Mouse (Mus musculus) forebrain, postnatal 0 days (tissue): ENCODE data around the gene Cep85l. TPM values are rescaled to one million over a fixed set of nuclear protein-coding genes. Genes with fewer than 3 reads are reported as not detected.

Experiments used
- ATAC-seq: fragments of 200-750 bp; cut with Nextera tagmentation; 2 replicates; pipeline ENCODE4 v1.8.0; 2017; ENCODE audit warnings: mild to moderate bottlenecking, moderate library complexity
- DNase-seq: peaks from one replicate; pipeline ENCODE4 v3.0.0-alpha.2; 2015
- H3K27ac ChIP-seq: fragments of 300-500 bp; sonication (generic); 2 replicates; pipeline ENCODE4 v1.5.1; 2014; ENCODE audit warnings: low read depth, mild to moderate bottlenecking, antibody characterized with exemption, low read length, moderate library complexity, mixed read lengths
- H3K27me3 ChIP-seq: fragments of 300-500 bp; sonication (generic); 2 replicates; pipeline ENCODE4 v1.6.1; 2014; ENCODE audit warnings: mild to moderate bottlenecking, low read length, mixed read lengths; ENCODE audit not compliant: insufficient read depth
- H3K36me3 ChIP-seq: fragments of 300-500 bp; sonication (generic); 2 replicates; pipeline ENCODE4 v1.6.1; 2014; ENCODE audit warnings: mild to moderate bottlenecking, moderate library complexity; ENCODE audit not compliant: insufficient read depth
- H3K4me1 ChIP-seq: fragments of 300-500 bp; sonication (generic); 2 replicates; pipeline ENCODE4 v1.6.1; 2014; ENCODE audit warnings: antibody characterized with exemption; ENCODE audit not compliant: insufficient read depth
- H3K4me2 ChIP-seq: fragments of 300-500 bp; sonication (generic); 2 replicates; pipeline ENCODE4 v1.6.1; 2014; ENCODE audit warnings: low read depth, mild to moderate bottlenecking, moderate library complexity
- H3K4me3 ChIP-seq: fragments of 300-500 bp; sonication (generic); 2 replicates; pipeline ENCODE4 v1.5.1; 2014; ENCODE audit warnings: low read depth, low read length, mixed read lengths
- H3K9ac ChIP-seq: fragments of 300-500 bp; sonication (generic); 2 replicates; pipeline ENCODE4 v1.6.1; 2014; ENCODE audit warnings: mild to moderate bottlenecking
- H3K9me3 ChIP-seq: fragments of 300-500 bp; sonication (generic); 2 replicates; pipeline ENCODE4 v1.6.1; 2016; ENCODE audit warnings: low read length
- CTCF ChIP-seq: sonication (generic); IDR thresholded peaks from 2 replicates; pipeline ENCODE4 v1.5.1; 2016; ENCODE audit warnings: antibody characterized with exemption, control low read depth, low read depth
- WGBS: fragments of 180-500 bp; shearing (Covaris S2); extraction: QIAGEN DNeasy Blood & Tissue Kit; methylation state at CpG from one replicate; pipeline ENCODE4 v1.1.7; 2014; 5-methylcytosine and 5-hydroxymethylcytosine counted together
- polyA plus RNA-seq: library from polyadenylated mRNA; unstranded; fragments of >200 nt; fragmentation: Nextera tagmentation; extraction: Ambion mirVana; gene quantifications from 2 replicates; pipeline ENCODE4 v1.2.1, GENCODE M21; 2015
- total RNA-seq: library from RNA; depleted of rRNA; stranded (reverse); fragments of >200 nt; gene quantifications from 2 replicates; pipeline ENCODE4 v1.2.3, GENCODE M21; 2014; rRNA removed

Gene Cep85l
- total and polyA plus RNA-seq, 2 experiments from 2014 or later = 6.9 to 18.2 TPM

DNA sequence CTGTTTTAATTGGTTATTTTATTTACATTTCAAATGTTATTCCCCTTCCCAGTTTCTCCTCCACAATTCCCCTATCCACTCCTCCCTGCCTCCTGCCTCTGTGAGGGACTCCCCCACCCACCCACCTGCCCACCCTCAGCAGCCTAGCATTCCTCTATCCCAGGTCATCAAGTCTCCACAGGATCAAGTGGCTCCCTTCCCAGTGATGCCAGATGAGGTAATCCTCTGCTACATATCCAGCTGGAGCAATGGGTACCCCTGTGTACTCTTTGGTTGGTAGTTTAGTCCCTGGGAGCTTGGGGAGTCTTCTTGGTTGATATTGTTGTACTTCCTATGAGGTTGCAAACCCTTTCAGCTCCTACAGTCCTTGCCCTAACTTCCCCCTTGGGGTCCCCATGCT, 107.5 kb downstream of the Cep85l start:
- DNase-seq = no peak
- Histone ChIP-seq H3K9me3 (no peaks in the 10 kb centered on the region), H3K27me3 (no peaks in the 10 kb centered on the region), H3K36me3 (no peaks in the 10 kb centered on the region), H3K4me3 (no peak overlapping the region), H3K4me2 (no peak overlapping the region), H3K27ac (no peak overlapping the region), H3K9ac (no peak overlapping the region), H3K4me1 (no peaks in the 10 kb centered on the region)
- no peak for ATAC-seq
- TF ChIP-seq CTCF = no peak

DNA sequence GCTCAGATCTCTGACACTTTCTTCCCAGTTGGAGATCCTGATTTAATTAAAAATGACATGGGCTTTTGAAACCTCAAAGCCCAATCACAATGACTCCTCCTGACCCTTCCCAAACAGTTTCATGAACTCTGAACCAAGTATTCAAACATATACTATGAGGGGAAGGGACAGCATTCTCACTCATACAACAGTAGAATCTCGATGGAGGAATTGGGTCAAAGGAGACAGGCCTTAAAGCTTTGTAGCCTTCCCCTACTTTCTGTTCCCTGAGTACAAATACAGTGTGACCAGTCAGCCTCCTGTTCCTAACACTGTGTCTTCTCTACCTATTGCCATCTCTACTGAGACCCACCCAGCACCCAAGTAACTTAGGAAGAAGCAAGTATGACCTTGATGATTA, 117.7 kb downstream of the Cep85l start:
- DNase-seq (no peak), ATAC-seq (no peak)
- Histone ChIP-seq H3K4me1 (no peaks in the 10 kb centered on the region), H3K9me3 (no peaks in the 10 kb centered on the region), H3K4me3 (no peak overlapping the region), H3K36me3 (no peaks in the 10 kb centered on the region), H3K27ac (no peak overlapping the region), H3K9ac (no peak overlapping the region), H3K4me2 (no peak overlapping the region), H3K27me3 (no peaks in the 10 kb centered on the region)
- 48% methylated on average over 1 of the region's 1 CpGs for WGBS
- TF ChIP-seq CTCF = no peak

DNA sequence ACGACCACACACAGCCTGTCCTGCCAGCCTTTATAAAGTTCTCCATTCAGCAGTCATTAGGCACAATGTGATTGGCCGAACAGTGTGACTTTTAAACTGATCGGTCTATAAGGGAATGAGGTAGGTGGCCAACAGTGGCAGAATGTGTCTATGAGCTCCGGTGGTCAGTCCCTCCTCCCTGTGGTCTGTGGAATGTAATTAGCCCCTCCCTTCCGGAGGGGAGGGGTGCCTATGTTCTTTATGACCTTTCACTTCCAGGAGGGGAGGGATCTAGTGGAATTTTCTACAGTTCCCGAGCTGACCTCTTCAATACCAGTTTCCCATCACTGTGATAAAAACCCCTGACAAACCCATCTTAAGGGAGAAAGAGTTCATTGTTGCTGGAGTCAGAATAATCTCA, 144.4 kb downstream of the Cep85l start:
- no peak for TF ChIP-seq CTCF
- Histone ChIP-seq H3K4me3 (no peak overlapping the region), H3K27ac (no peak overlapping the region), H3K4me1 (no peaks in the 10 kb centered on the region), H3K27me3 (no peaks in the 10 kb centered on the region), H3K9ac (no peak overlapping the region), H3K36me3 (no peaks in the 10 kb centered on the region), H3K4me2 (no peak overlapping the region), H3K9me3 (no peaks in the 10 kb centered on the region)
- no peak for ATAC-seq
- 73% methylated on average over 6 of the region's 6 CpGs for whole genome bisulfite sequencing
- no peak for DNase-seq

DNA sequence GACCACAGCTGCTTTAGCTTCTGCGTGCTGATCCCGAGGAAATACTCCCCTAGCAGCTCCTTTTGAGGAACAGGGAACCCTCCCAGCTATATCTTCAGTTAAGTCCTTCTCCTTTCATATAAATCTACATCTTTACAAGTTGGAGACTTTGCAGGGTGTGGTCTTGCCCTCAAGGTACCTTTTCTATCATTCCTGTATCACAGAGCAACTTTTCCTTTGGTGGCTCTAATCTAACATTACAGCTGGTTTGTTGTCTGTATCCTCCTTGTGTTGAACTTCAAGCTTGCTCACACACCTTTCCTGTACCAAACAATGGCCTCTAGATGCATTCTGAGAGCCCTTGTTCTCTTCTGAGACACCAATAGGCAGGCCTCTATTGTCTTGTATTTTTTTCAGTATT, 145.1 kb downstream of the Cep85l start:
- ATAC-seq = no peak
- Histone ChIP-seq H3K4me2 (no peak overlapping the region), H3K36me3 (no peaks in the 10 kb centered on the region), H3K27me3 (no peaks in the 10 kb centered on the region), H3K9me3 (no peaks in the 10 kb centered on the region), H3K27ac (no peak overlapping the region), H3K4me3 (no peak overlapping the region), H3K9ac (no peak overlapping the region), H3K4me1 (no peaks in the 10 kb centered on the region)
- no peak for TF ChIP-seq CTCF
- WGBS = 94% methylated on average over 2 of the region's 2 CpGs
- DNase-seq = no peak

DNA sequence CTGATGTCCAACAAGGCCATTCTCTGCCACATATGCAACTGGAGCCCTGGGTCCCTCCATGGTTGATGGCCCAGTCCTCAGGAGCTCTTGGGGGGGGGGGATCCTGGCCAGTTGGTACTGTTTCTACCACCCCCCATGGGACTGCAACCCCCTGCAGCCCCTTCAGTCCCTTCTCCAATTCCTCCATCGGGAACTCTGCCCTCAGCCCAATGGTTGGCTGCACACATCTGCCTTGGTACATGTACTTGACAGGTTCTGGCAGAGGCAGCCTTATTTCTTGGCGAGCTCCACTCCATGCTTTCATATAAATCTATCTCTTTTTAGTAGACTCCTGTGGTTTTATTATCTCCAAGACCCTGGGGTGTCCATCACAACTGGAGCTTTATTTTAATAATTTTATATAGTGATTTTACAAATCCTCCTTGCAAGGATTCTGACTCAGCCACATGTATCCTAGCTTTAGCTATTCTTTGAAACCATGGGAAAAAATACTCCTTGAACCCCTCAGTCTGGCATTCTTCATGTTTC, 145.6 kb downstream of the Cep85l start:
- WGBS = 65% methylated on average over 2 of the region's 2 CpGs

DNA sequence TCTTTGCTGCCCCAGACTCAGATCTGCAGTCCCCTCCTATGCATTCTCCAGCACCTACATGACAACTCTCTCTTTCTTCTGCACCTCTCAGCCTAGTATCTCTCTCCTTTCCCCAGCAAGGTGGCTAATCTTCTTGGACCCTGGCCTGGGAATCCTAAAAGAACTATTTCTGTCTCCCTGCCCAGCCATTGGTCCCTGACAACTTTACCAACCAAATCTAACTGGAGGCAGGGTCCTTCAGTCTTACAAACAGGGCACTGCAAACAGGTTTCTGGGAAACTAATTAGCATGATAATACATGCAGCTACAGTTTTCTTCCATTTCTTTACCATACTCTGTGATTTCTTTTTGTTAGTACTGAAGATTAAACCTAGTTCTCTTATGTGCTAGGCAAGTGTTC, 148.9 kb downstream of the Cep85l start:
- ATAC-seq (no peak), DNase-seq (no peak)
- Histone ChIP-seq H3K9ac (no peak overlapping the region), H3K4me2 (no peak overlapping the region), H3K27me3 (no peaks in the 10 kb centered on the region), H3K27ac (no peak overlapping the region), H3K9me3 (no peaks in the 10 kb centered on the region), H3K4me3 (no peak overlapping the region), H3K4me1 (no peaks in the 10 kb centered on the region), H3K36me3 (no peaks in the 10 kb centered on the region)
- TF ChIP-seq CTCF = no peak

More for the DNA sequence above, 145.6 kb downstream of the Cep85l start:
- DNase-seq (no peak), ATAC-seq (no peak)
- Histone ChIP-seq H3K9ac (no peak overlapping the region), H3K4me1 (no peaks in the 10 kb centered on the region), H3K4me2 (no peak overlapping the region), H3K36me3 (no peaks in the 10 kb centered on the region), H3K27ac (no peak overlapping the region), H3K4me3 (no peak overlapping the region), H3K27me3 (no peaks in the 10 kb centered on the region), H3K9me3 (no peaks in the 10 kb centered on the region)
- TF ChIP-seq CTCF = no peak

DNA sequence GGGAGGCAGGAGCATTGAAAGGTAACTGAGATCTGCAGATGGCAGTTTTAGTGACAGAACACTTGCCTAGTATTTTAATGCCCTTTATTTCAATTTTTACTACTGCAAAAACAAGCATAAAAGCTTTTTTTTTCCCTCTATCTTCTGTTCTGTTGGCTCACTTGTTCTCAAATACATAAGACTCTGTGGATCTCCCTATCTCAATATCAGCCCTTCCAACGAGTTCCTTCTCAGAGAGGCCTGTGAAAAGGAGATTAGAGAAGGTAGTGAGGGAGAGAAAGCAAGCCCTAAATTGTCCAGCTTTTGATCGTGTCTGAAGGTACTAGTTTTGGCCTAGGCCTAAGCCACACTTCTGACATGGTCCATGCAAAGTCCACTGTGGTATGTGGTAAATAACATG, 150.6 kb downstream of the Cep85l start:
- ATAC-seq (no peak), DNase-seq (no peak)
- no peaks in the 10 kb centered on the region for H3K36me3 ChIP-seq
- no peak overlapping the region for H3K4me3 ChIP-seq
- no peak overlapping the region for H3K27ac ChIP-seq
- H3K27me3 ChIP-seq = no peaks in the 10 kb centered on the region
- H3K4me2 ChIP-seq = no peak overlapping the region
- no peaks in the 10 kb centered on the region for H3K4me1 ChIP-seq
- no peaks in the 10 kb centered on the region for H3K9me3 ChIP-seq
- H3K9ac ChIP-seq = no peak overlapping the region
- no peak for TF ChIP-seq CTCF
- 69% methylated on average over 2 of the region's 2 CpGs for WGBS

Other genes with a start within 250 kb of the Cep85l start
- gene Pln, start 42.3 kb downstream of the Cep85l start, total RNA-seq = 0.38 and 0.67 TPM in 2 replicates
- gene Pln, start 42.3 kb downstream of the Cep85l start, polyA plus RNA-seq = 0.18 and 0.40 TPM in 2 replicates
- 39.1 and 40.6 TPM in 2 replicates for gene Asf1a, start 216.8 kb upstream of the Cep85l start, total RNA-seq
- 62.1 and 72.8 TPM in 2 replicates for gene Asf1a, start 216.8 kb upstream of the Cep85l start, polyA plus RNA-seq